Mouse (Mus musculus): ENCODE data around the gene Cd9. TPM values are rescaled to one million over a fixed set of nuclear protein-coding genes. Genes with fewer than 3 reads are reported as not detected.
A peak's percentile ranks its signal among the peaks of the same experiment; 100 is the strongest.

Cd9 gene
- total RNA-seq (2014; fragmentation: Nextera tagmentation) = 22.5 and 27.5 TPM in 2 replicates
- total RNA-seq (2017) = 27.7 and 31.3 TPM in 2 replicates

DNA sequence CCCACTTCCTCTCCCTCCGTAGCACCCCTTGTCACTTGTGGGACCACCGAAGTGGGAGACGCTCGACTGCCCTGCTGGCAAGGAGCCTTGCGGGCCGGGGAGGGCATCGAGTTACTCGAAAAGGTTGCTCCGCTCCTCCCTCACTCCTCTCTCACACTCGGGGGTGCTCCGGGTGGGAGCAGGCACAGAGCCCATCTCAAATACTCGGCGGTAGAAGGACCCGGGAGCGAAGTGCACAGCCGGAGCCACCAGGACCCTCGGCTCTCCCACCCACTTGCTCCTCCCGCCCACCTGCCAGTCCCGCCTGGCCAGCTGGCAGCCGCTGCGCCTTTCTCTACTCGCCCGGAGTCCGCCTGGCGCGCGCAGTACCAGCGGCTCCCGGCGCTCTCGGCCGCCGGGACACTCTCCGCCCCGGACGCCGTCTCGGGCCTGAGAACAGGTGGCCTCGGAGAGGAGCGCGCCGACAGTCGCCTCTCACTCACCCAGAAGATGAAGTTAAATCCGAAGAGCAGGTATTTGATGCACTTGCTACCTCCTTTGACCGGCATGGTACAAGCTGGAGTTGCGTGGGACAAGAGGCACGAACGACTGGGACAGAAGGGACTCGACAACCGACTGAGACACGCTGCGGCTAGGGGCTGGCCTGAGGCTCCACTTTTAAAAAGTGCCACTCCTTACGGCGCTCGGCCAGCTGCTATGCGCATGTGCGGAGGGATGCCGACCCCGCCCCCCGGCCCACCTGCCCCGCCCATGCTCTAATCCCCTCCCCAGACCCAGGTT lies at the start of gene Cd9:
TSS of gene Cd9 (minus strand) at position 700 of the 780 bp plus-strand sequence.
- peak; percentile 39 for ATAC-seq (replicated peaks; ENCODE audit: poor library complexity, severe bottlenecking)

DNA sequence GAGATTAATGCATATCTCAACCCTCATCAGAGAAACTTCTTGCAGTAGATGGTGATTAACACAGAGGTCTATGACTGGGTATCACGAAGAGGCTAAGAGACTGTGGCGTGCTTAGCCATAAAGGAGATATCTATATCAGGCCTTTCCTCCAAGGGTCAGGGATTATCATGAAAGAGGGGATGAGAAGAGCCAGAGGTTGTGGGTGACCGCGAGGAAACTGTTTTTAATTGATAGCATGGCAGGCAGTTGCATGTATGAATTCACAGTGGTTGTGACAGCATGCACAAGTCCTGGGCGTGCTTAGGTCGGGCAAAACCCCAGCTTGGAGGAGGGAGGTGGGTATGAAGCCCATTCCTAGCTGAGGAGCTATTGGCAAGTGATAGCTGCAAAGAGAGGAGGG lies 46.7 kb upstream of the Cd9 start:
- ATAC-seq (replicated peaks; ENCODE audit: poor library complexity, severe bottlenecking) = no peak

DNA sequence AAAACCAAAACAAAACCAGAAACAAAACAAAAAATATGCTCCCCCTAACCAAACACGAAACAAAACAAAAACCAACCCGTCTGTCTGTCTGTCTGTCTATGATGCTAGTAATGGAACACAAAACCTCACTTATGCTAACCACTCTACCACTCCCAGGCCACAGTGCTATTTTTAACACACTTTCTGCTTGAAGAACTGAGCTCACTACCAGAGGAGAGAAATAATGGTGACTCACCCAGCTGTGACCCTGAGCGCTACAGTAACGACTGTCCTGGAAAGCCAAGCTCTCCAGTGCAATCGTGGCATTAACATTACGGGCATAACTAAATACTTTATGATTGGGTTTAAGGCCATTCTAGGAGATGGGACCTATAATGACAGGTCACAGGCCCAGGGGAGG lies 46.2 kb upstream of the Cd9 start:
- 0 out of 2 replicates have a peak, but pooled peaks have one; percentile 9 for ATAC-seq (replicated peaks; ENCODE audit: poor library complexity, severe bottlenecking)

DNA sequence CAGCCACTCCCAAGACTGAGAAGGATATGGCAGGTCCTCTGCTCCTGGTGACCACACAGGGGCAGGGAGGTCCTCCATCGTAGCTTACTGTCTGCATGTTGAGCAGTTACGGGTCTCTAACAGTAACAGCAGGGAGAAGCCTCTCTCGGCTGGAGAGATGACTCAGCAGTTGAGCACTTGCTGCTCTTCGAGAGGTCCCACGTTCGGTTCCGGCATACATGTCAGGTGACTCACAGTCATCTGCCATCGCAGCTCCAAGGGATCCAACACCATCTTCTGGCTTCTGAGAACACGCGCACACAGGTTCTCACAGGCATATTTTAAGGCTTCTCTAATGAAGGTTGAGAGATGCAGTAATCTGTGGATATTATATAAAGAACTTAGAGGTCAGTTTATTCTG lies 45.6 kb upstream of the Cd9 start:
- ATAC-seq (replicated peaks; ENCODE audit: poor library complexity, severe bottlenecking) = peak; percentile 60

DNA sequence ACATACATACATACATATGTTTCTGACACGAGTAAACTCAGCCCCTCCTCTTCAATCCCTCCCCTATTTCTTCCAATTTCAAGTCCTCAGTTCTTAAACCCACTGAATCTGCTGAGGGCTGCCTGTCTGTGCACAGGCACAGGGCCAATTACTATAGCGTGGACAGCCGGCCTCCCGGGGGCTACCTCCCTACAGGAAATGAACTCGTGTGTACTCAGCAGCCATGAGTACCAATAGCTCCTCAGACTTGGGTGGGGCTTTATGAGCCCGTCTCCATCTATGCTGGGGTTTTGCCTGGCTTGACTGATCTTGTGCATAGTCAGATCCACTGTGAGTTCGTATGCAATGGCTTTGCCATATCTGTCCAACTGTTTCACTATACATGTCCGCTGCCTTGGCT lies 44.8 kb upstream of the Cd9 start:
- no peak for ATAC-seq (replicated peaks; ENCODE audit: poor library complexity, severe bottlenecking)

DNA sequence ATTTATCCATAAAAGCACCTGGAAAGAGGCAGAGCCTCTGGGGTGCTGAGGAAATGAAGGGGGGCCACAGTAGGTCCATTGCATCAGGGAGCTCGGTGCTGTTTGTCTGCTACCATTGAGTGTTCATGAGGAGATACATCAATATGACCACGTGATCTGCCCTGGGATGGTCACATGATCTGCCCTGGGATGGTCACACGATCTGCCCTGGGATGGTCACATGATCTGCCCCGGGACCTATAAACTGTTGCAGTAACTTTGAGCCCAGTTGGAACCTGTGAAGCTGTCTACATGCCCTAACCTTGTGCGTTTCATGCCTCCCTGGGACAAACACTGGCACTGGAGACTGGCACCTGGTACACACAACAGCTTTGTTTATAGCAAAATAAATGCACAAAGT lies 43.9 kb upstream of the Cd9 start:
- no peak for ATAC-seq (replicated peaks; ENCODE audit: poor library complexity, severe bottlenecking)

DNA sequence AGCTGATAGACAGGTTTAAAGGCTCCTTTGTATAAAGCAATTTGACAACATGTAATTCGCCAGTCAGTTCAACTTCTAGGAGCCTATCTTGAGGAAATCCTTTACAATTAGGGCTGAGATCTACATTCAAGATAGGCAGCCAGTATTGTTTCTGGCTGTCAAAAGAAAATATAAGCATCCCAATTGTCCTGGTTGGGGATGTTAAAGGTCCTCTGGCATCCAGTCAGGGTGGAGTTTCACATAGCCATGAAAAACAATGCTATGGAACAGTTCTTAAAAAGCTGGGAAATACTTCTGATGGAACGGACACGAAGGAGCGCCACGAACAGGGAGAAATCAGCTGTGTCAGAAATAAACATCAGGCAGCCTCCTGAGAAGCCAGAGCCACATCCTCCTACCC lies 40.4 kb upstream of the Cd9 start:
- no peak for ATAC-seq (replicated peaks; ENCODE audit: poor library complexity, severe bottlenecking)

DNA sequence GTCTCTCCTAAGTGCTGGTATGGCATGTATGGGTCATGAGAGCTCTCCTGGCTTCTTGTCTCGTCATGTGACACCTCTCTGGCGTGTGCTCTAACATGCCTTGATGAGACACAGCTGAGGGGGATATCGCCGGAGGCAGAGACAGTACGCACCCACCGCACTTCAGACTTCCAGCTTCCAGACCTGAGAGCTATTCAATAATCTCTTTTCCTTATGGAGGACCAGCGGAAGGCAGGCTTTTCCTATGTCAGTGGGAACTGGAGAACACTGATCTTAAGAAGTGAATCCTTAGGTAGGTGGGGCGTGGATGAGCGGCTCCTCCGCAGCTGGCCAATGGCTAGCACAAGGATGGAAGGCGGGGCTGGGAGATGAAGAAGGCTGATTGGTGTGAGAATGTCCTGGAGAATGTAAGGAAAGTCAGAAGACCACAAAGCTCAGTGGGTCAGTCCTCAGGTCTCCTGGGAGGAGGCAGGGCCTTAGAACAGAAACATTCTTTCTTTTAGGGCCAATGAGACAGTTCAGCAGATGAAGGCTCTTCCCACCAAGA lies 38.6 kb upstream of the Cd9 start:
- no peak for ATAC-seq (replicated peaks; ENCODE audit: poor library complexity, severe bottlenecking)

DNA sequence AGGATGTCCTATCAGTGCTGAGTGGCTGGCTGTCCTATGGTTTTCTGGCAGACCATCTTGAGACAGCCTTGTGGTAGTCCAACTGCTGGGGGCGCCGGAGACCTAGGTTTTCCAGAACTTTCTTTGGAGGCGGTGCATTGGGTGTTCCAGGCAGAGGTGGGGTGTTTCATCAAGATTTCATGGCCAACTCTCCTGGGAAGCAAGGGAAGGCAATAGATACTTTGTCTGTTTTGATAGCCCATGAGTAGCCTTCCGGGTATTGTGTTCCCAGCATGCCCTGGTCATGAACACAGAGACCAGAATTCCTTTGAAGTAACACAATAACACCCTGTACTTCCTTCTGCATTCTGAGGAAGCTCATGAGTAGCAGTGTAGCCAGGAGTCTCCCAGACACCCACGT lies 34.9 kb upstream of the Cd9 start:
- no peak for ATAC-seq (replicated peaks; ENCODE audit: poor library complexity, severe bottlenecking)

DNA sequence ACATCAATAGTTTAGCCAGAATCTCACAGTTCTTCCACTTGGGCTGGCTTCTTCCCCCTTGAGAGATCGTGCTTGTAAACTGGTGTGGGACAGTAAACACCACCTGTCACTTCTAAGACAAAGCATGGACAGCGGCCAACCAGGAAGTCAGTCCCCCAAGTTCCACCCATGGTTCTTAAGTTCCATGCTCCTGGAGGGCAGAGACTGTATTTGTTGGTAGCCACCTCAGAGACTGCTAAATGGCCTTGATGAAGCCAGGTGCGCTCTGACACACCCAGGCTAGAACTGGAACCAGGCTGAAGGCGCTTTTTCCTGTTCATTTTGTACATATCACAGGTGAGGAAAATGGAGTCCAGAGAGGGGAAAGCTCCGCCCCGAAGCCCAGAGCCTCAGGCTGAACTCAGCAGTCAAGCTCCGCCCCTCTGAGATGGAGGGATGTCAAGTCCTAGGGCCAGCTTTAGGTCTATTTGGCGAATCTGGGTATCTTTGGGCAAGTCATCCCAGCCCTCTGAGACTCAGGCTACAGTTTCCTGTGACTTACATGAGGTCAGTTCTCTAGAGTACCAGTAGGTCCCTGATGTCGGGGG lies 34.1 kb upstream of the Cd9 start:
- no peak for ATAC-seq (replicated peaks; ENCODE audit: poor library complexity, severe bottlenecking)

DNA sequence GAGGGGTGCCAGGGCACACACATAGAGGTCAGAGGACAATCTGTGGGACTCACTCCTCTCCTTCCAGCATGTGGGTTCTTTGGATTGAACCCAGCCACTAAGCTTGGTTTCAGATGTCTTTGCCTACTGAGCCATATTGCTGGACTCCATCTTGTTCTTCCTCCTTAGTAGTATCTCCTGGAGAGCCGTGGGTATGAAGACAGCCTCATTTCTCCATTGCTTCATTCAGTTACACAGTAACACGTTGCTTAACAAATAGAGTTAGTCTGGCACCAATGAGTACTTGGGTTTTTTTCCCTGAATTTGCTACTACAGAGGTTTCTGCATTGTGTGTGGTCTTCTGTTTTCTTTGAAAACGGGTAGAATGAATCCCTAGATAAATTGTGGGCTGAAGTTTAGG lies 31.5 kb upstream of the Cd9 start:
- ATAC-seq (replicated peaks; ENCODE audit: poor library complexity, severe bottlenecking) = peak; percentile 83

DNA sequence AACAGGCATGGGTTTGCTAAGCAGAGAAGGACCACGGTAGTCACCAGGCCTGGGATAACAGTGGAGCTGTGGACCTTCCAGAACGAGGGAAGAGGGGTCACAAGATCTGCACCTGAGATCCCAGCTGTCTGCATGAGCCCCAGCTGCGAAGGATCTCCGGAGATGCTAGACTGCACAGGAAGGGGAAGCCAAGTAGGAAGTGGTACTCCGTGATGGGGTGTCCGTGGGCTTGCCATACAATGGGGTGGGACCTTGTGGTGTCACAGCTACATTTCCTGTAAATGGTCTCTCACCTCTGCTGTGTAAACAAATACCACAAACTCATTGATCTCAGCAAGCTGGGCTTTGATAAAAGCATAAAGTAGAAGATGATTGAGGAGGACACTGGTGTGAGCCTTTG lies 29.4 kb upstream of the Cd9 start:
- peak; percentile 57 for ATAC-seq (replicated peaks; ENCODE audit: poor library complexity, severe bottlenecking)

DNA sequence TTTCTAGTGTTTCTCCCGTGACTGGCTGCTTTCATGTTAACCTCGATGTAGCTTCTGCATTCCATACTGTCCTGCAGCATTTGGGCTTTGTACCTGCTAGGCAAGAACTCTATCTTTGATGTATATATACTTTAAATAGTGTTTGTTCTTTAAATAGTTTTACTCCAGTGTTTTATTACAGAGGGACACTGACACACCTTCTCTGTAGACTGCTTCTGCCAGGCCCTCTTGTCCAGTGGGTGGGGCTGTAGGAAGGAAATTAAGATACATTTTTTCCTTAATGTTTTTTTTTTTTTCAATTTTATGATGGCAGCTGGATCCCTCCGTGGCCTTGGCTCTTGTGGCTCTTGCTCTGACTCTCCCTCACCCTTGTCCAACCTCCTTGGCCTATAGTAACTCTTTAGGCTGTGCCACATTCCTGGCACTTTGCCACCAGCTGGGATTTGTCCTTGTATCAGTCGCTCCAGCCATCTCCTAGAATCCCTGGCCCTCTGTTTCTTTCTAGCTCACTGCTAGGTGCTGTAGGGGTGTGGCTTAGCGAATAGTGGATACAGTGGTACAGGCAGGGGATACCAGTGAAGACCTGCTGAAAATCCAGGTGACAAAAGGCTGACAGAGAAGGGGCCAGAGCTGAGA lies 27.1 kb upstream of the Cd9 start:
- ATAC-seq (replicated peaks; ENCODE audit: poor library complexity, severe bottlenecking) = no peak

DNA sequence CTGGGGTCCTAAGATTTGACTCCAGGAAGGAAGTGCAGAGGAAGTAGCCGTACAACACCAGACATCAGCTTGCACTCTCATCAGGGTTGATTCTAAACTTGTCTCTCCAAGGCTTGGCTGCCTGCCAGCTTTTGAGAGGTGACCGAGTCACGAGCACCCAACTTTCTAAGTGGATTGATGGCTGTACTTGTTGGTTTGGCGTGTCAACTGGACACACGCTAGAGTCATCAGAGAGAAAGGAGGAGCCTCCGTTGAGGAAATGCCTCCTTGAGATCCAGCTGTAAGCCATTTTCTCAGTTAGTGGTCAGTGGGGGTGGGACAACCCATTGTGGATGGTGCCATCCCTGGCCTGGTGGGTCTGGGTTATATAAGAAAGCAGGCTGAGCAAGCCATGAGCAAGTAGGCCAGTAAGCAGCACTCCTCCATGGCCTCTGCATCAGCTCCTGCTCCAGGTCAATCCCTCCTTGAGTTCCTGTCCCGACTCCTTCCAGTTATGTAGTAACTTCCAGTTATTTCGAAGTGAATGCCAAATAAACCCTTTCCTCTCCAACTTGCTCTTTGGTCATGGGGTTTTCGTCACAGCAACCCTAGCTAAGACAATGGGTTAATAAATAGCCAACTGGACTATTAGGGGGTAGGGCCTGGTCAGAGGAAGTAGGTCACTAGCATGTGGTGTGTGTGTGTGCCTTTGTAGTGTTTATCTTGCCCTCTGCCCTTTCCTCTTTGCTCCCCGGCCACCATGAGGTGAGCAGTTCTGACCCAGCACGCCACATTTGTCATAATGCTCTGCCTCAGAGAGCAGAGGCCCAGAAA lies 21.1 kb upstream of the Cd9 start:
- ATAC-seq (replicated peaks; ENCODE audit: poor library complexity, severe bottlenecking) = 0 out of 2 replicates have a peak, but pooled peaks have one; percentile 4

DNA sequence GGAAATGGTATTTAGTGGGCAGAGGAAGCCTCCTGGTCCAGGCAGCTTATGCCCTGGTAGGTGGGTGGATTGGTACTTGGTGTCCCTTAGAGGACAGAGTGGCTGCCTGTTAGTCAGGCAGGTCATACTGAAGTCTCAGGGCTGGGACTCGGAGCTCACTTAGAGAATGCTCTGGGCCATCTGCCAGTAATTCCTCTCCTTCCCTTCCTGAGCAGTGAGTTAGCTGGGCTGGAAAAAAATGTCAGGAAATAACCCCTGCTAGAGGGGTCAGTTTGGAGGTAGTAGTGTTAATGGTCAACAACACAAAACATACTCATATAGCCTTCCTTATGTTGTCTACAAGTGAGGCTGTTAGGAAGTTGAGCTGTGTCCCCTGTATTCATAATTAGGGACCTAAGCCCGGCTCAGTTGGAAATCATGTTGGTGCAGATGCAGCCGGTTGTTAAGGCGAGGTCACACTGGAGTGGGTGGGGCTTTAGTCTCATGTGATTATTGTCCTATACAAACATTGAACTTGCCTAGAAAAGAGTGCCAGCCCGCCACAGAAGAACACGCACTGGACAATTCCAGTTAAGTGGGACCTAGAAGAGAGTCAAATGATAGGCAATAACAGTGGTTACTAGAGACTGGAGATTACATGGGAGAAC lies 18.5 kb upstream of the Cd9 start:
- ATAC-seq (replicated peaks; ENCODE audit: poor library complexity, severe bottlenecking) = no peak

DNA sequence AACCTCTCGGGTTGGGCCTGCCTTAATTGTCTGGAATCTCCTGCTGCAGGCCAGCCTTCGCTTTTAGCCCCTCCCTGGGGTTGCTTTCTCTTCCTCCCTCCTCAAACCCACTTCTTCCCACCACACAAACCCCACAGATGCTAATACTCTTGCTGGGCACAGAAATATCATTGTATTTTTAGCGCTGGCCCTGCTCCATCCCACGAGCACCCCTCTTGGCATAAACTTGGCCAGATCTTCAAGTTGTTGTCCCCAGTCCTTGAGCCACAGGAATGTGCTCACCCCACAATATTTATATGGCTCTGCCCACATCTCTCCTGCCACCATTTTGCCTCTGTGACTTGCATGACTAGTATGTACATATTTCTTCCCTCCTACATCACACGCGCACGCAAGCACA lies 16.6 kb upstream of the Cd9 start:
- ATAC-seq (replicated peaks; ENCODE audit: poor library complexity, severe bottlenecking) = peak; percentile 33

DNA sequence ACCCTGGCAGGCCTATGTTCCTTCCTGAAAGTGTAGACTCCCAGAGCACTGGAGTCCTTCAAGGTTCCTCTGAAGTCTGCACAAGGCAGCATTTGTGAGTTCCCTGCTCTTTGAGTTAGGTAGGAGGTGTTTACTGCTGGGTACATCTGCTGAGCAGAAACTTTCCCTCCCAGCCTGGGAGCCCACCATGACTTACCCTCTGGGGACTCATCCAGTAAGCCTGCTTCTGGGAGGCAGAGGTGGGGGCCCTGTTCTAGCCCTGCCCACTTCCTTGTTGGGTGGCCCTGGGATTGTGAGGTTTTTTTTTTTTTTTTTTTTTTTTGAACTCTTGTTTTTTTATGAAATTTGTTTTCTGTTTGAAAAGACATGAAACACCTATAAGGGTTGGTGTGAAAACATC lies 16.1 kb upstream of the Cd9 start:
- no peak for ATAC-seq (replicated peaks; ENCODE audit: poor library complexity, severe bottlenecking)

DNA sequence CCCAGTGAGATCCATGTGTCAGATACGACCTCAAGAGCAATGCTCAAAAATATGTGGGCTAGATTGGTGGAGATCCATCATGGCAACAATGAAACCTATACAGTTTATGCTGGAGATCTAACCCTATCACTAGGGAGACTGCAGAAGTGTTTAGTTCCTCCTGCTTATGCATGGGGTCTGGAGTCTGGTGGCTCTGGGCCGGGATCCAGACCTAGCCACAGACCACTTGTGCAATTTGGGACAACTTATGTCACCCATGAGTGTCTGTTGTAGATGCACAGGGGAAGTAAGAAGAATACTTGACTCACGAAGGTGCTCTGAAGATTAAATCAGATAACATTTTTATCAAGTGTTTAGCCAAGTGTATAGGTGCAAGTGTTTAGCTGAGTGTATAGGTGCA lies 15.2 kb upstream of the Cd9 start:
- peak; percentile 84 for ATAC-seq (replicated peaks; ENCODE audit: poor library complexity, severe bottlenecking)

DNA sequence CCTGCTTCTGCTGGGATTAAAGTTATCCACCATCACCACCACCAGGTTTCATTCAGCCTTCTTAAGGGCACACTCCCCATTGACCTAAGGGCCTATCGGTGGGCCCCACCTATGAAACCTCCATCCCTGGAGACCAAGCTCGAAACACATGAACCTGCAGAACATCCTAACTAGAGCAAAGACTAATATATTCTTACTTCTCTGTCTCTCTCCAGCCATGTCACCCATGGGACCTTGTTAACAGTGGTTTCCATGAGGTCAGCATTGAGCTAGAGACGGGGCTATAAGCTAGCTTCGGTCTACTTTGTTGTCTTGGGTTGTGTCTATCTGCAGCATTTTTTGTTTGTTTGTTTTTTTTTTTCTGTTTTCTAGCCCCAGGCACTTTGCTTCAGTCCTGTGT lies 11.8 kb upstream of the Cd9 start:
- ATAC-seq (replicated peaks; ENCODE audit: poor library complexity, severe bottlenecking) = no peak
